Mouse (Mus musculus) urinary bladder, postnatal 25 days (tissue): ENCODE data around the gene Nectin1.

ENCODE experiments used
- DNase-seq: peaks from one replicate; pipeline ENCODE4 v3.0.0; 2022; ENCODE audit warnings: low spot score

Gene Nectin1

GRCm38 (mm10) chr9:43743647-43744137, at the start of gene Nectin1:
Gene Nectin1 (plus strand): TSS chr9:43743984.
- peak; percentile 84 for DNase-seq

- DNase-seq = peak; percentile 65
These were observed 45.6 kb upstream of the Nectin1 start for GRCm38 (mm10) chr9:43698080-43698712.

- no peak for DNase-seq
These were observed 44.9 kb upstream of the Nectin1 start for GRCm38 (mm10) chr9:43698841-43699240.

DNA sequence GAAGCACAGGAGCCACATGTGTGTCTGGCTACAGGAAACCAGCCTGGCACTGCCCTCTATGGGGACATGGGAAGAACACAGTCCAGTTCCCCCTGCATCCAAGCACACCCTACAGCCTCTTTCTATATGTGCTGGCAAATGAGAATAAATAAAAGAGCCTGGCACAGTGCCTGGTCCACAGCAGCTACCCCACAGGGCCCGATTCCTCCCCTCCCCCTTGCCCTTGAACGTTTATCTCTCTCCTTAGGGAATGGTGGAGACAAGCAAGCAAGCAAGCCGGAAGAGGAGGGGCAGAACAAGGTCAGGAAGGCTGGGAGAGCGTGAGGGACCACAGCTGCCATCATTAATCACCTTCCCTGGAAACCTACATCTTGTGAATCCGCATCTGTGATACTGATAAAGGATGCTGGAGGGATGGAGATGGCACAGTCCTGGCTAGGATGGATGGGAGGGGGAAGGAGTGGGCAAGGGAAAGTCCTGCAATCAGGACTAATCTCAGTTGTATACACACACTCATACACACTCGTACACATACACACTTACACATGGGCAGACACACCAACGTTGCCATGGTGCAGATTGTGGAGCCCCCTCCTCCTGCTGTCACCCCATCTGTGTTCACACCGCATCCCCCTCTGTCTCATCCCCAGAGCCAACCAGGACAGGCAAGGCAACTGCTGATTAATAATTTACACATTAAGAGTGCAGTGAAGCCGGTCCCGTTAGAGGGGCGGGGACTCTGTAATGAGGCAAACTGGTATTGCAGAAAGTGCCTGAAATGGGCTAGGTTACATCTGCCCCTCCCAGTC, 44.2 kb upstream of the Nectin1 start:
- no peak for DNase-seq

DNA sequence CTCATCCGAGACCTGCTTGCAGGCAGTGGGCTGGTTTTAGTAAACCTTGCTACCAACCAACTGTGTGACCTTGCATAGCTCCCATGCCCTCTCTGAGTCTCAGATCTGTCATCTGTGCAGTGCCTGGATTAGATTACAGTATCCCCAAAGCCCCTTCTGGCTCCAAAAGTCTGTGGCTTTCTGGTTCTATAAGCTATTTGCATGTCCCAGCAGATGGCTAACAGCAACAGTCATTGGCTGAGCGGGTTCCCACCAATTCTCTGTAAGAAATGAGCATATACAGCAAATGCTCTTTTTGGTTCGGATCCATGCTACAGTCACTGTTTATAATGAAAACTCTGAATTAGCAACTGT, 43.6 kb upstream of the Nectin1 start:
- DNase-seq = no peak

- DNase-seq = no peak
These were observed 42.0 kb upstream of the Nectin1 start for GRCm38 (mm10) chr9:43701748-43702147.

DNA sequence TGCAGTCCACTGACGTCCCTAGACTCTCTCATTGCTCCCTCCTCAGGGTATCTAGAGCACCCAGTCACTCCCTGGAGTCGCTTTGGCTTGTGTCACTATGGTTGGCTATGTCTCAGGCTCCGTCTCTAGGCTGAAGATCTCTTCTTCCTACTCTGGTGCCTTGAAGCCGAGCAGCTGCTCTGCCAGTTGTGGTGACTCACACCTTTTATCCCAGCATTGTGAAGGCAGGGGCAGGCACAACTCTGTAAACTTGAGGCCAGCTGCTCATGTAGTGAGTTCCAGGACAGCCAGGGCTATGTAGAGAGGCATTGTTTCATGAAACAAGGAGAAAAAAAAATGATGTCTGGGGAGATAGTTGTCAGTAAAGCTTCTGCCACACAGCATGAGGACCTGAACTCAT, 36.2 kb upstream of the Nectin1 start:
- no peak for DNase-seq

GRCm38 (mm10) chr9:43708715-43709114, 35.1 kb upstream of the Nectin1 start:
- DNase-seq = no peak

DNA sequence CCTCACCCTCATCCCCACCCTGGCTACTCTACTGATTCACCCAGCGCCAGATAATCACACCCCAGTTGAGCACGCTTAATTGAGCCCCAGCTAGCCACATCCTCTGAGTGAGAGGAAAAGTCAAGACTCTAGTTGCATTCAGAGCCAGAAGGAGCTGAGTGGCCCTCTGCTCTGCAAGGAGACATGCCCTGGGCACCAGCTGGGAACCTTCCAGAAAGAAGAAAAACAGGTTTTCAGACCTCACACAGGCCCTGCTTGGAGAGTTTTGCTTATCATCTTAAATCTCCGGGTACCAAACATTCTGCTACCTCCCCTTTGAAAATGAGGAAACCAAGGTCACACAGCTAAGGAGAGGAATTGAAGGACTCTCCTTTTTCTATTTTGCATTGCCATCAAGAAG, 30.4 kb upstream of the Nectin1 start:
- no peak for DNase-seq

DNA sequence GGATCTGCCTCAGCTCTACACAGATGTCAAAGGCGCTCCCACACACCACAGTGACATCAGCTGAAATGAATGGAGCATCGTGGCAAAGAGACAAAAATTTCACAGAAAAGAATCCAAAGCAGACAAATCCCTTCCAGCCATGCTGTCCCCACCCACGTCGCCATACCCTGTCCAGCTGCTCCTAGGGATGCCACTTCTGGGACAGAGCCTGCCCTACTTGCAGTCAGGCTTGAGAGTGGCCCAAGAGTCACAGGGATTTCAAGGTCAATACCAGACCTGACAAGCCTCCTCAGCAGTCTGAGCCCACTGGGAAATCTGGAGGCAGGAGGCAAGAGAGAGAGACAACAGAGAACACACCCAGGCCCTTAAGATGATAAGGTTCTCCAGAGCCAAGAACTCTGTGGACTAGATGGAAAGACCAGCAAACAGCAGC, 24.4 kb upstream of the Nectin1 start:
- peak; percentile 27 for DNase-seq

GRCm38 (mm10) chr9:43720046-43720445, 23.7 kb upstream of the Nectin1 start:
- DNase-seq = peak; percentile 35

- no peak for DNase-seq
These were observed 19.7 kb upstream of the Nectin1 start for GRCm38 (mm10) chr9:43724093-43724492.

DNA sequence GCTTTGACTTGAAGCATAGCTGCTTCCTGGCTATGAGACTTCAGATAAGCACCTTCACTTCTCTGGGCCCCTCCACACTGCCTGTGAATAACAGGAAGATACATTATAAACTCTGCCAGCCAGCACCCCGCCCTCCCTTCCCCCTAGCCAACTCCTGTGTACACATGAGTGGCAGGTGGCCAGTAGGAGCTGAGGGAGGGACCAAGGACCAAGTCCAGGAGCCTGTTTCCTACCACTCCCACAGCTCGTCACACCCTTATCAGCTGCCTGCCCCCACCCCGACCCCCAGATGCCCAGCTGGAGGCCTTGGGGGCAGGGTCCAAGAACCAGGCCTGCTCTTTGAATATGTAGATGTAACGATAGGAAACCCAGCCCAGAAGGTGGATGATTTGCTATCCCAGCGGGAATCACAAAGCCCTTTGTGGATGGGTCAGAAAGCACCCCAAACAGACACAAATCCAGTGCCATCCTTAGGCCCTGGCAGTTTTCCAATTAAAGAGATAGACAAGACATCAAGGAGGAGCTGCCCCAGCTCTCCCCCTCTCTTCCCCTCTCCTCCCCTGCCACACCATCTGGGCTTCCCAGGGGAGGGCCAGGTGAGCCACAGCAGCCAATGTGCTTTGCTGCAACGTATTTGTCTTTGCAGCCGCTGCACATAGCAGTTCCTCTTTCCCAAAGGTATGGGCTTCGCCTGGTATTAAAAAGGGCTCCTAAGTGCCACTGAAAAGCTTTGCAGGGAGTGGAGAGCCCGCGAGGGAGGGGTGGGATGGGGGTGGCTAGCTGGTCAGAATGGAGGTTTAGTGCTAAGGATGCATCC, 14.1 kb upstream of the Nectin1 start:
- DNase-seq = no peak

DNA sequence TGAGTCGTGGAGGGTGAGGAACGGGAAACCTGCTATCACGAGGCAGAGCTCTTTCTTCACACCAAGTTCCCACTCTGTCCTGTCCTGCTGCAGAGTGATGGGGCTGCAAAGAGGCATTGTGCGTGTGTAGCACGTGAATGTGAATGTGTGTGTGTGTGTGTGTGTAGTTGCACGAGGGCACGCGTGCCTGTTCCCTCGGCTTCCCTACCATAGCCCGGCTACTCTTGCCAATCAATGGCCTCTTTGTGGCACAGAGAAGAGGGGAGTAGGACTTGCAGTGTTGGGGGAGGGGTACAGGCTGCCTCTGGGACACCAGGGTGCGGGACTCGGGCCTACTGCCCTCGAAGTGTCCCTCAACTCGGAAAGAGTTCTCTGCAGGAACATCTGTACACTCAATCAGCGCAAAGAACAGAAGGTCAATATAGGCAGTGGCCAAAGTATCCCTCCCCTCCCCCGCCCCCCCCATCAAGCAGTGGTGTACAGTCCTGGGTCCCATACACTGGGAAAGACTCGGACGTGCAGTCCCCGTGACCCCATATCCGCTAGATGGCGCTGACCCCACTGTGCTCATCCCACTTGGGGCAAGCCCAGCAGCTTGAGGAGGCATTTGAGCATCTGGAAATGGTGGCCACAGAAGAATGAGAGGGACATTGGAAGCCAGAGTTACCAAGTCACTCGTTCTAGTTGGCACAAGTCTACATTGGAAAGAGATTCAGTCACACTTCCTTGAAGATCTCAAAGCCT, 13.3 kb upstream of the Nectin1 start:
- peak; percentile 43 for DNase-seq

GRCm38 (mm10) chr9:43731880-43732279, 11.9 kb upstream of the Nectin1 start:
- no peak for DNase-seq

- DNase-seq = no peak
These were observed 11.1 kb upstream of the Nectin1 start for GRCm38 (mm10) chr9:43732671-43733070.

DNA sequence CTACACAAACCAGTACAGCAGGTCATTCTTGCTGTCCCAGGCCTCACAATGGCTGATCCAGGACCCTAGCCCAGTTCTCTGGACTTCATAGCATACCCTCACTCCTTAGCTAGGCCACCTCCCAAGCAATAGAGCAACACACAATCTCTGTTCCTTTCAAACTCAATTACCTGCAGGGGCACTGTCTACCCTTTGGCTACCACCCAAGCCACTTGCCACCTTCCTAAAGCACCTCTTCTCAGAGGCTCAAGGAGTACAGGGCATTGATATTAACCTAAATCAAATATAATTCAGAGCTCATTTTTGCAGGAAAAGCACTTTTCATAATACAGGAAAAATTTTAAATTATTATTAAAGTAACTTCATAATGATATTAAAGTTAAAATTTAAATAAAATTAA, 8.8 kb upstream of the Nectin1 start:
- DNase-seq = no peak

- DNase-seq = no peak
These were observed 7.6 kb upstream of the Nectin1 start for GRCm38 (mm10) chr9:43736046-43736730.

GRCm38 (mm10) chr9:43737331-43737730, 6.5 kb upstream of the Nectin1 start:
- DNase-seq = no peak

DNA sequence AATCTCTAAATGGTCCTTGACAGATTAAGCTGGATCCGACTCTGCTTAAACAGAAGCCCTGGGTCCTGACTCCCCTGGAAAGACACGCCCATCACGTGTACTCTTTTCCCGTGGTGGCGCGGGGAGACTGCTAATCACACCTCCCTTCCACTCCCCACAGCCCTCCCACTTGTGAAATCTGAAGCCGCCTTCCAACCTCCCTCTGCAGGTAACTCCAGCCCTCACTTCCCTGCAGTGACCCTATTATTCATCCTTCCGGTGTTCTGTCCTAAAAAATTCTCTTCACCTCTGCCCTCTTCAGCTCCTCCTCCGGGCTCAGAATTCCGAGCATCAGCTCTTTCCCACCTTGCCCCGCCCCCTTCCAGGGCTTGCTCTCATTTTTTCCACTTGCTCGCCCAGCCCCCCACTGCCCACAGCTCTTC, 5.9 kb upstream of the Nectin1 start:
- DNase-seq = no peak

- no peak for DNase-seq
These were observed 5.2 kb upstream of the Nectin1 start for GRCm38 (mm10) chr9:43738480-43739084.
